Comparison of ENCODE assay signal across 22 mouse cellular contexts in the genomic region with DNA sequence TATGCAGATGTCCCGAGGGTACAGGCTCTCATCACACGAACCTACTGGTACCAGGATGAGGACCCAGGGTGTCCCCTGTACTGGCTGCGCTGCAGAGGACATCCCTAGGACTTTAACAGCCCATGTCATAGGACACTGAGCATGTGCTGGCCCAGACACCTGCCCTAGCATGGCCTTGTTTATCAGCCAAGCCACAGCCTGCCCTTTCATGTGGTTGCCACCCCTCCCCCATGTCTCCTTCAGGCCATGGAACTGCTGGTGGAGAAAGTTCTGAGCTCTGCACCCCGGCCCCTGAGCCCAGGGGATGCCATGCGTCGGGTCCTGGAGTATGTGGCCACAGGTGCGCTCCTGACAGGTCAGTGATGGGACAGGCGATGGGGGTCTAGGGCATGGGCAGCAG. TPM values are rescaled to one million over a fixed set of nuclear protein-coding genes. Genes with fewer than 3 reads are reported as not detected.
"Had no signal": no experiment of that assay in that cellular context is flagged by ENCODE, and none has a peak within 500 bp of the region (broad histone marks: within the 10 kb centered on the region; RNA-seq: fewer than 3 reads in every experiment).

No protein-coding gene starts in this region.

- H3K36me3 ChIP-seq: limb, embryonic 10.5 days; lung, embryonic 15.5 days; midbrain, embryonic 10.5 days had no signal

- H3K9ac ChIP-seq: limb, embryonic 13.5 days; lung, embryonic 15.5 days; midbrain, embryonic 13.5 days; neural tube, embryonic 13.5 days had no signal

- H3K9me3 ChIP-seq: limb, embryonic 10.5 days; limb, embryonic 13.5 days; lung, embryonic 15.5 days; megakaryocyte, embryonic 14.5 days; midbrain, embryonic 10.5 days; midbrain, embryonic 13.5 days; neural tube, embryonic 13.5 days had no signal

- H3K4me3 ChIP-seq: layer of hippocampus, adult 2 months; limb, embryonic 10.5 days; limb, embryonic 13.5 days; lung, embryonic 15.5 days; megakaryocyte, embryonic 14.5 days; midbrain, embryonic 10.5 days; midbrain, embryonic 13.5 days; myocyte; neural tube, embryonic 13.5 days had no signal

- ATAC-seq: intestine, embryonic 16.5 days; midbrain, embryonic 13.5 days; midbrain, embryonic 16.5 days had no signal

- H3K27ac ChIP-seq: kidney, postnatal 0 days; layer of hippocampus, adult 2 months; limb, embryonic 10.5 days; limb, embryonic 13.5 days; lung, embryonic 15.5 days; midbrain, embryonic 10.5 days; midbrain, embryonic 13.5 days; neural tube, embryonic 13.5 days; stomach, postnatal 0 days had no signal

- H3K4me2 ChIP-seq: limb, embryonic 13.5 days; lung, embryonic 15.5 days; midbrain, embryonic 13.5 days; neural tube, embryonic 13.5 days had no signal

- H3K4me1 ChIP-seq: lung, embryonic 15.5 days had no signal

- DNase-seq: kidney, adult 2 months; layer of hippocampus, adult 9-11 months; lung, adult 18-20 months; lung, postnatal 10 days; lung, postnatal 36 days; retina, postnatal 1 day had no signal

RNA-seq across cellular contexts. Expression of a gene that starts 18.8 kb away (rescaled TPM):
- total RNA-seq: liver, adult 2 months; monocyte, adult 5-6 weeks; neutrophil, adult 5-6 weeks had no signal
- polyA plus RNA-seq: limb, embryonic 10.5 days; liver, adult 2 months had no signal
